In genomic region chr2:38711421-38711861, GRCm38 (mm10) we compare ENCODE assay signal across 10 mouse cellular contexts. TPM values are rescaled to one million over a fixed set of nuclear protein-coding genes. Genes with fewer than 3 reads are reported as not detected.
A peak's percentile ranks its signal among the peaks of the same experiment; 100 is the strongest.
DNase-seq lines count a peak whose midpoint lies in the region; ATAC-seq lines count a peak whose summit lies in the region.
"Had no signal": no experiment of that assay in that cellular context is flagged by ENCODE, and none has a peak within 500 bp of the region (broad histone marks: within the 10 kb centered on the region; RNA-seq: fewer than 3 reads in every experiment).

No protein-coding gene starts in this region.

- DNase-seq in heart, postnatal 25 days (ENCODE audit: low spot score) = no peak
- DNase-seq in thymus, postnatal 0 days (ENCODE audit: low spot score) = no peak
- no peak for DNase-seq in spleen, adult 18-20 months

- no peaks in the 10 kb centered on the region for H3K9me3 ChIP-seq in heart, embryonic 13.5 days
- H3K9me3 ChIP-seq in embryonic facial prominence, embryonic 13.5 days = no peaks in the 10 kb centered on the region
- no peaks in the 10 kb centered on the region for H3K9me3 ChIP-seq in intestine, embryonic 16.5 days (ENCODE audit: control insufficient read depth, low read length)
- H3K9me3 ChIP-seq in midbrain, embryonic 16.5 days (replicated peaks; ENCODE audit: control insufficient read depth, low read length, poor library complexity, severe bottlenecking) = no peaks in the 10 kb centered on the region

- H3K27ac ChIP-seq in heart, embryonic 13.5 days (replicated peaks) = no peak overlapping the region
- no peak overlapping the region for H3K27ac ChIP-seq in embryonic facial prominence, embryonic 13.5 days
- no peak overlapping the region for H3K27ac ChIP-seq in intestine, embryonic 16.5 days (ENCODE audit: low read length)
- H3K27ac ChIP-seq in midbrain, embryonic 16.5 days (ENCODE audit: low read length) = no peak overlapping the region

- H3K4me3 ChIP-seq in heart, embryonic 13.5 days = peak overlapping the region; percentile 48
- H3K4me3 ChIP-seq in embryonic facial prominence, embryonic 13.5 days = peak overlapping the region; percentile 40
- peak overlapping the region; percentile 41 for H3K4me3 ChIP-seq in intestine, embryonic 16.5 days (ENCODE audit: low read length)
- H3K4me3 ChIP-seq in midbrain, embryonic 16.5 days (ENCODE audit: low read depth, low read length) = peak overlapping the region; percentile 19

- H3K9ac ChIP-seq in heart, embryonic 13.5 days = 0 out of 2 replicates have a peak overlapping the region, but pooled peaks have one; percentile 40
- H3K9ac ChIP-seq in embryonic facial prominence, embryonic 13.5 days = no peak overlapping the region
- no peak overlapping the region for H3K9ac ChIP-seq in intestine, embryonic 16.5 days (ENCODE audit: low read depth, low read length)
- no peak overlapping the region for H3K9ac ChIP-seq in midbrain, embryonic 16.5 days (ENCODE audit: low read depth, low read length)

- H3K36me3 ChIP-seq in heart, embryonic 13.5 days = no peaks in the 10 kb centered on the region
- H3K36me3 ChIP-seq in embryonic facial prominence, embryonic 13.5 days = no peaks in the 10 kb centered on the region
- no peaks in the 10 kb centered on the region for H3K36me3 ChIP-seq in intestine, embryonic 16.5 days (ENCODE audit: control insufficient read depth, insufficient read depth, low read length)
- H3K36me3 ChIP-seq in midbrain, embryonic 16.5 days (ENCODE audit: control insufficient read depth, insufficient read depth, low read length) = no peaks in the 10 kb centered on the region

- no peak for ATAC-seq in heart, embryonic 13.5 days (ENCODE audit: extremely low read depth, insufficient number of reproducible peaks, low FRiP score, low TSS enrichment)
- no peak for ATAC-seq in embryonic facial prominence, embryonic 13.5 days (ENCODE audit: insufficient number of reproducible peaks, insufficient read depth, low FRiP score, low TSS enrichment, low read depth)
- ATAC-seq in intestine, embryonic 16.5 days = no peak
- no peak for ATAC-seq in midbrain, embryonic 16.5 days
- no peak for ATAC-seq in megakaryocyte, adult 5-6 weeks (ENCODE audit: poor library complexity, severe bottlenecking)

- H3K4me2 ChIP-seq in heart, embryonic 13.5 days = peak overlapping the region; percentile 63
- H3K4me2 ChIP-seq in embryonic facial prominence, embryonic 13.5 days = peak overlapping the region; percentile 59
- peak overlapping the region; percentile 55 for H3K4me2 ChIP-seq in intestine, embryonic 16.5 days (ENCODE audit: low read depth, low read length)
- peak overlapping the region; percentile 48 for H3K4me2 ChIP-seq in midbrain, embryonic 16.5 days (ENCODE audit: low read length)

- intact Hi-C loops in heart, postnatal 25 days (cut with DNase I) = no loop called here

- under 1% methylated on average over 40 of the region's 40 CpGs for WGBS in heart, embryonic 13.5 days
- 2% methylated on average over 40 of the region's 40 CpGs for WGBS in embryonic facial prominence, embryonic 13.5 days
- WGBS in intestine, embryonic 16.5 days = 1% methylated on average over 38 of the region's 40 CpGs
- WGBS in midbrain, embryonic 16.5 days = under 1% methylated on average over 36 of the region's 40 CpGs

- H3K27me3 ChIP-seq in heart, embryonic 13.5 days (replicated peaks) = peaks cover 97% of the 10 kb centered on the region
- peaks cover 84% of the 10 kb centered on the region for H3K27me3 ChIP-seq in embryonic facial prominence, embryonic 13.5 days
- peaks cover 74% of the 10 kb centered on the region for H3K27me3 ChIP-seq in intestine, embryonic 16.5 days (replicated peaks; ENCODE audit: control insufficient read depth, insufficient read depth, low read length)
- H3K27me3 ChIP-seq in midbrain, embryonic 16.5 days (ENCODE audit: control insufficient read depth, insufficient read depth, low read depth, low read length) = peaks cover 63% of the 10 kb centered on the region

- peaks cover 21% of the 10 kb centered on the region for H3K4me1 ChIP-seq in heart, embryonic 13.5 days
- peaks cover 29% of the 10 kb centered on the region for H3K4me1 ChIP-seq in embryonic facial prominence, embryonic 13.5 days
- H3K4me1 ChIP-seq in intestine, embryonic 16.5 days (ENCODE audit: control insufficient read depth, insufficient read depth, low read length) = peaks cover 17% of the 10 kb centered on the region
- peaks cover 15% of the 10 kb centered on the region for H3K4me1 ChIP-seq in midbrain, embryonic 16.5 days (ENCODE audit: control insufficient read depth, insufficient read depth, low read length)

RNA-seq across cellular contexts. Expression of gene Nr5a1, which starts 2.9 kb away (rescaled TPM):
- polyA plus RNA-seq in heart, embryonic 13.5 days (2015; fragmentation: Nextera tagmentation; extraction: Ambion mirVana) = not detected in 2 replicates
- not detected for total RNA-seq in heart, postnatal 25 days (2021)
- 0.07 and 0.11 TPM in 2 replicates for polyA plus RNA-seq in embryonic facial prominence, embryonic 13.5 days (2015; fragmentation: Nextera tagmentation; extraction: Ambion mirVana)
- polyA plus RNA-seq in intestine, embryonic 16.5 days (2015; fragmentation: Nextera tagmentation; extraction: Ambion mirVana) = 0.11 and 1.3 TPM in 2 replicates
- polyA plus RNA-seq in midbrain, embryonic 16.5 days (2015; fragmentation: Nextera tagmentation; extraction: Ambion mirVana) = 0.25 and 1.5 TPM in 2 replicates
- 0.04 TPM in 1 of 2 replicates, not detected in the other for polyA plus RNA-seq in thymus, postnatal 0 days (2015; fragmentation: Nextera tagmentation; extraction: Ambion mirVana)
- total RNA-seq in megakaryocyte, adult 5-6 weeks (2015) = not detected in 2 replicates
- total RNA-seq in megakaryocyte, adult 5-6 weeks (2017) = not detected in 2 replicates
- total RNA-seq: common myeloid progenitor, adult 5-6 weeks; liver, adult 2 months had no signal
- polyA plus RNA-seq: liver, adult 2 months had no signal
